Mouse (Mus musculus) urinary bladder, postnatal 14 days (tissue): ENCODE measurements at regions not wholly inside any gene's neighbourhood (a gene's known extent, or its start where the extent isn't known, plus 50 kb on each side); places are given as distances from the start of the nearest gene placed in this dataset.
"Not testable (repeated sequence)": the region's sequence is repeated elsewhere in the genome, so short reads cannot be mapped to it uniquely, and the experiment has no call there.

Experiments used
- DNase-seq: peaks from one replicate; pipeline ENCODE4 v3.0.0; 2021; ENCODE audit warnings: low spot score

DNA sequence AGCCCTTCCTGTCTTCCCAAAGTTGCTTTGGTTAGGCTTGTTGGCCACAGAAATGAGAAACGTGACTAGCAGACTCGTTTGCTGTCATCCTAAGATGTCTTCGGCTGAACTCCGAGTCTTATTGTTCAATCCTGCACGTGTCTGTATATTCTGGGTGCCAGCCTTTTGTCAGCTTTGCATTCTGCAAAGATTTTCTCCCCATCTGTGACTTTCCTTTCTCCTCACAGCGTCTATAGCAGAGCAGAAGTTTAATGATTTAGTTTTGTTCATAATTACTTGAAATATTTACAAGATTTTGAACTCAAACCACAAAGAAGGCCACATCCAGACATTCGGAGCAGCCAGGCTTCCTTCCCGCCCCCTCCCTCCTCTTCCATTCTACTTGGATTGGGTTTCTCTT, 152.5 kb downstream of the Kif26a start:
- no peak for DNase-seq

DNA sequence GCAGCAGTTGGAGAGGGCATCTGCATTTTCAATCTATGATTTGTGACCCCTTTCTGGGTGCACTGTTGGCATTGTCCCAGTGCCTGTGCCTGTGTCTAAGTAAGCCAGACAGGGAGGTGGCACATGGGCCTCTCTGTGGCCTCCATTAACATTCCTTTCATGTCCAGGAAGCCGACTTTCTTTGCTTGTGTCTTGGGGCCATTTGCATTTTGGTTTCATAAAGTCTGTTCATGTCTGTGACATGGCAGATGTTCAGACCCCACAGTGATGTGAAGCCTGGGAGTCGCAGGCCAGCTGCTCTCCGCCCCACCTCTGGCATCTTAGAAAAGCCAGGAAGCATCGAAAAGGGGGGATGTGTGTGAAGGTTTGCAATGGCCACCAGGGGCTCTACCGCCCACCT, 153.1 kb downstream of the Kif26a start:
- no peak for DNase-seq

DNA sequence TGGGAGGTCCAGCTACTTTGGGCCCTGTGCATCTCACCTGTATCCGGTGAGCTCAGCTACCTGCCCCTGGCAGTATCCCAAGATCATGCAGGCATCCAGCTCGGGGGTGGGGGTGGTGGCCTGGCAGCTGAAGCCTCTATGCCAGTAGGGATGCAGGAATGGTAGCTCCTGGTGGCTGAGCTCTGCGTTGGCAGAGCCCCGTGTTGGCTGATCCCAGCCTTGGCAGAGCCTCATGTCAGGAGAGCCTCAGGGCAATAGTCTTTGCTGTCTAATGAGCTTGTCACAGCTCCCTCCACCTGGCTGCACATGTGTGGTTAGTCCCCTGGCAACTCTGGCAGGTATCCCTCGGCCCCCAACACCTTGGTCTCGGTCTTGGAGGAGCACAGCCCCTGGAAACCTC, 153.6 kb downstream of the Kif26a start:
- DNase-seq, result no peak

DNA sequence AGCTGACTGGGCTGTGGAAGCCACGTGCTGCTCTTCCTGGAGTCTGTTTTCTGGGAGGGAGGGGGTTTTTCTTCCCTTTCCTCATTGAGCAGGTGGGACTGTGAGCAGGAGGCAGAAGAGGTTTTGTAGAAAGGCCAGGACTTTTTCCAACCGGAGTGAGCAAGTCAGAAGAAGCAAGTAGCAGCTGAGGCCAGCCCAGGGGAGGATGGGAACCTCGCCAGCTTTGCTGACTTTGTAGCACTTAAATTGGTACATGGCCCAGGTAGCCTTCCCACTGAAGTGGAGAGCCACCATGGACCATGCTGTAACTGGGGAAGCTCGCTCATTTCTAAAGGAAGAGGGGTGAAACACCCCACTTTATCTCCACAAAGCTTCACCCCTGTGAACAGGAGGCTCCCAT, 154.1 kb downstream of the Kif26a start:
- no peak for DNase-seq

DNA sequence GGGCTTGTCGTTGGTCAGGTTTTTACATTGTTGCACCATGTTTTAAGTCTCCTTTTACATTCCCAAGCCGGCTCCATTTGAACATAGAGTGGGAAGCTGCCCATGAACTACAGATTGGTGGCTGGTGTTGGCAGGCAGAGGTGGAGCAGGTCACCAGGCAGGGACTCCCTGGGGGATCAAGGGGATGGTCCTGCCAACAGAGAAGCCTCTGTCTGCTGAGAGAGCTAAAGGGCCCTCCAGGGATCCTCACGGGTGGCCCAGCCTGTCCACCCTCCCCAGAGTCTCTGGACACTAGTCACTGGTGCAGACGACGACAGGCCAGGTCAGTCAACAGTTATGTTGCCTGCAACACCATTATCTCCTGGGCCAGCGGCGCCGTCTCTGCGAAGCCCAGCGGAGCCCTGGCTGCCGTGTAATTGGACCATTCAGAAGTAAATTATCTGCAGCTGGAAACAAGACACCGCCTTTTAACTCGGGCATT, 155.4 kb downstream of the Kif26a start:
- no peak for DNase-seq

DNA sequence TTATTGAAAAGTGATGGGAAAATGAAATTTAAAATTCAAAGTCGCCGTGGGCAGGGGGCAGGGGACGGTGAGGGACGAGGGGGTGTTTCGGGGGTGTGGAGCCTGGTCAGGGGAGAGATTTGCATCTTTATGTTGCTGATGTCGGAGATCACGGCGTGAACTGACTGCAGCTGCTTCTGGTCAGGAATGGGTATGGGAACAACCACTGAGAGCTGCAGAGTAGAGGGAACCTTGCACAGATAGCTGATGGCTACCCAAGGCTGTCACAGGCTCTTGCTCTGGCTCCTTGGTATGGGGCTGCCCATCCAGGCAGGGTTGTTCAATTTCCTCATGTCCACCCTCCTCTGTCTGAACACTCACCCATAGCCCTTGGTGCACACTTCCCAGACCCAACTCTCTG, 155.9 kb downstream of the Kif26a start:
- no peak for DNase-seq

DNA sequence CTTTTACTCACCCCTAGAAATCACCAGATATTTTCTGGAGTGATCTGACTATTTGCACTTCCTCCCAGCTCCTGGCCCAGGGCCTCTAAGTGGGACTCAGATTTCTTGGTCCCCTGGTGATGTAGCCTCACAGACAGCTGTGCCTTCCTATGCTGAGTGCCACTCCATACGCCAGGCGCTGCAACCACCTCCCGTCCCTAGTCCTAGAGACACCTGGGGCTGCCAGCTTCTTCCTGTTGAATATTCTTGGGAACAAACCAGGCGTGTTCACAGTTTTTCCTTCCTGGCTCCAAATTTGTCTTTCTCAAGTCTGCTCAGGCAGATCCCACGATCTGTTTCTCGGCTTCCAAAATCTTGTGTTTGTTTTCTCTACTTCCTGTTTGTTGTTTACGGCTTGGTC, 160.2 kb downstream of the Kif26a start:
- DNase-seq, result no peak

DNA sequence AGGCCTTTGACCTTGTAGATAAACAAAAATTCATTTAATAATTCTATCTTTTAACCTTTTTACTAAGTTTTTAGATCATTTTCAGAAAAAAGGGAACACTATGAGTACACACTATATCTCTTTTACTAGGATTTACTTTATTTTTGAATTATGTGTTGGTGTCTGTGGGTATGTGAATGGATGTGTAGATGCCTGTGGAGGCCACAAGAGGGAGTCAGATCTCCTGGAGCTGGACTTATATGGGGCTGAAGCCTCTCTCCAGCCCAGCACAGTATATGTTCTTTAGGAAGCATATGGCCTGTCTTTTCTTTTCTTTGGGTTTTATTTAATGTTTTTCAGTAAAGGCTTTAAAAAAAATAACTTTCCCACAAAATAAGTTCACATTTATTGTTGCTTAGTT, 162.0 kb downstream of the Kif26a start:
- no peak for DNase-seq

DNA sequence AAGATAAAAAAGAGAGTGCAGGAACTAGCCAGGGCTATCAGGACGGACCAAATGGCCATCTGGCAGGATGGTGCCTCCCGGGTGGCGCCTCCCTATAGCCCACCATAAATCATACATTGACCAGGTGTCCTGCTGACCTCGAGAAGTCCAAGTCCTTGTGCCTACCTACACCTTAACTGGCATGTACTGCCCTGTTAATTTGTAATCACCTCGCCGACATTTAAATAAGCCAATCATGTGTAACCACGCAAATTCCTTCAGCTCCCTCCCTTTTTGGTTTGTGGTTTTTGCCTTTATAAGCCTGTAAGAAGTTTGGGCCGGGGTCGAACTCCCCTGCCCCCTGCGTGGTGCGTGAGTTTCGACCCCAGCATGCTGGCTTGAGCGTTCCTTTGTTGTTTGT, 163.1 kb downstream of the Kif26a start:
- DNase-seq, result not testable (repeated sequence)

DNA sequence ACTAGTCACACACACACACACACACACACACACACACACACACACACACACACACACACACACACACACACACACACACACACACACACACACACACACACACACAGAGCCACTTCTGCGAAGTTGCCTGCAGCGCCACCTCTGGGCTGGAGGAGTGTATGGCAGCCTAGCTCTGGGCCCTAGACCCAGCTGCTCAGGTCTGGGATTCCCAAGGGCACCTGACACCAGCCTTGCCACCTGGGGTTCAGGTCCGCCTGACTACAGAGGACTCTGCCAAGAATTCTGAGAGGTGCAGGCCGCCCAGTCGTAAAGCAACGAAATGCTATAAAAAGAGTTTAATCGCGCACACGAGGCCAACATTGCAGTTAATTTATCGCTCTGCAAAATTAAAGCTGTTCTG, 163.8 kb downstream of the Kif26a start:
- no peak for DNase-seq

DNA sequence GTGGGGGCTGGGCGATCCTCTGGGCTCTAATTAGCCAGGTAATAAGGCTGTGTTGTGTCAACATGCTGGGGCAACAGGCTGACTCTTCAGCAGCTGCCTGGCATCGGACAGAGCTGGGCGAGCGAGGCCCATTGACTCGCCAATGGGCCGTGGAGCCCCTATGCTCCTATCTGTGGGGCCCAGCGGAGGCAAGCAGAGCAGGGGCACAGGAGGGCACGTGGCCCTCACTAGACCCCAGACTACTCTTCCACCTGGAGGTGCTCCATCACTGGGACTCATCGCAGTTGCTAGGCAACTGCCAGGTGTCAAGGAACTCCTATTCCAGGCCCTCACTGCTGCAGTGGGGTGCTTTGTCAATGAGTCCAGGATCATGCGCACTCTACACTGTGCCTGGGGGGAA, 164.7 kb downstream of the Kif26a start:
- DNase-seq, result no peak

DNA sequence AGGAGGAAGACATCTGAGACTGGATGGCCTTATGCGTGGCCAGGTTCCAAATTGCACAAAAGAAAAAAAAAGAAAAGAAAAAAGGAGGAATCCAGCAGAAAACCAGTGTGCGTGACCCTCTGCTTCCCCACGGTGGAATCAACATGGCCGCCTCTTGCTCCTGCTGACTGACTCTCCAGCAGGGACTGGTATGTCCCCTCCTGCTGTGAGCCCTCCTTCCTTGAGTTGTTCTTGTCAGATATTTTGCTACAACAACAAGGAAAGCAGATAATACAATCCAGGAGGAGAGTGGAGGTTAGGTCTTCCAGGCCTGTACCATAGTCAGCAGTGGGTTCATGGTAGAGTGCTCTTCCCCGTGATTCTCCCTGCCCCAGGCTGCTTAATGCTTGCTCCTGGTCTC, 168.8 kb downstream of the Kif26a start:
- no peak for DNase-seq

DNA sequence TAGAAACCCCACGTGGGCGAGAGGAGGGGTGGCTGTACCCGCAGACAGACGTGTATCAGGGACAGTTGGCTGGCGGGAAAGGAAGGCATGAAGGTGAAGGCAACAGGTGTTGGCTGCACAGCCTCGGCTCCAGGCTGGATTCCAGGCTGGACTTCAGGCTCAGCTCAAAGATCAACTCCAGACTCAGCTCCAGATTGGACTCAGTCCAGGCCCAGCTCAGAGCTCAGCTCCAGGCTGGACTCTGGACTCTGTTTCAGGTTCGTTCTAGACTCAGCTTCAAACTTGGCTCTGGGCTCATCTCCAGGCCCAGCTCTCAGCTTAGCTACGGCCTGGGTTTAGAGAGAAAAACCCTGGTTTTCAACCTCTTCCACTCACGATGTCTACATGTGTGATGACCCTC, 171.2 kb downstream of the Kif26a start:
- DNase-seq, result no peak

DNA sequence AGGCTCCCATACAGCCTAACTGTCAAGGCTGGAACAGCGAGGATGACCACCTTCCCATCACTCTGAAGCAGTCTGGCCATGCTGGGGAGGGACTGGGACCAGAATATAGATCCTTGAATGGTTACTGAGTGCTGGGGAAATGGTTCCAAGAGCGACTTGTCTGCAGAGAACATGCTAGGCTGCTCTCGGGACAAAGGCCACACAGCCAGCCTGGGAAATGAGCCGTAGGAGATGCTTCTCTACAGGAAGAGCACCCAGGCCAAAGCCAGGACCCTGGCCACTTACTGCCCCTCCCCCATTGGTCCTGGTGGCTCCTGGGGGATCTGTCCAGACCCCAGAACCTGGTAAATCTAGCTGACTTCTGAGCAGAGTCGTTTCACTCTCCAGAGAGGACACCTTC, 170.8 kb upstream of the A530016L24Rik start:
- DNase-seq, result no peak

DNA sequence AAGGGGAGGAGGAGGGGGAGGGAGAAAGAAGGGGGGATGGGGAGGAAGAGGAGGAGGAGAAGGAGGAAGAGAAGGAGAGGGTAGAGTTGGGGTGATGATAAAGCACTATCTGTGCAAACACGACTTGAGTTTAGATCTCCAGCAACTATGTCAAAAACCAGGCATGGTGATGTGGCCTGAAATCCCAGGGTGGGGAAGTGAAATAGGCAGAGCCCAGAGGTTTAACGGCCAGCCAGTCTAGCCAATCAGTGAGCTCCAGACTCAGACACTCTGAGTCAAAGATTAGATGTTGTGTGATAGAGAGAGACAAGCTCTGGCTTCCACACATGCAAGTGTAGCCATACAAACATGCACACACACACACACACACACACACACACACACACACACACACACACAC, 167.1 kb upstream of the A530016L24Rik start:
- DNase-seq, result no peak

DNA sequence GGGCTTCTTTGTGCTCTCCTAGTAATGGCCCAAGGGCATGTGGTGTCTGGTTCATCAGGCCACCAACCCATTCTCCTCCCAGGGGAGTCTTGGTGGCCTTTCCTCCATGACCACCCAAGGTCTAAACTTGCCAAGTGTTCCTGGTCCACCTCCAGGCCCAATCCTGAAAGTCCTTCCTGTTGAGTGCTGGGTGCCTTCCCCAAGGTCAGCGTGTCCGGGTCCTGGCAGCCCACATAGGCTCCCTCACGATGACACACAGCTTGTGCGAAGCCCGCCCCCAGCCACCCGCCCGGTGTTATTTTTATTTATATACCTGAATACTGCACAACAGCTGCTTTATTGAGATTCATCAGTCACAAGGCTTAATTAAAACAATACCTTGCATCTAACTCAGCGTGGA, 161.8 kb upstream of the A530016L24Rik start:
- DNase-seq, result no peak

DNA sequence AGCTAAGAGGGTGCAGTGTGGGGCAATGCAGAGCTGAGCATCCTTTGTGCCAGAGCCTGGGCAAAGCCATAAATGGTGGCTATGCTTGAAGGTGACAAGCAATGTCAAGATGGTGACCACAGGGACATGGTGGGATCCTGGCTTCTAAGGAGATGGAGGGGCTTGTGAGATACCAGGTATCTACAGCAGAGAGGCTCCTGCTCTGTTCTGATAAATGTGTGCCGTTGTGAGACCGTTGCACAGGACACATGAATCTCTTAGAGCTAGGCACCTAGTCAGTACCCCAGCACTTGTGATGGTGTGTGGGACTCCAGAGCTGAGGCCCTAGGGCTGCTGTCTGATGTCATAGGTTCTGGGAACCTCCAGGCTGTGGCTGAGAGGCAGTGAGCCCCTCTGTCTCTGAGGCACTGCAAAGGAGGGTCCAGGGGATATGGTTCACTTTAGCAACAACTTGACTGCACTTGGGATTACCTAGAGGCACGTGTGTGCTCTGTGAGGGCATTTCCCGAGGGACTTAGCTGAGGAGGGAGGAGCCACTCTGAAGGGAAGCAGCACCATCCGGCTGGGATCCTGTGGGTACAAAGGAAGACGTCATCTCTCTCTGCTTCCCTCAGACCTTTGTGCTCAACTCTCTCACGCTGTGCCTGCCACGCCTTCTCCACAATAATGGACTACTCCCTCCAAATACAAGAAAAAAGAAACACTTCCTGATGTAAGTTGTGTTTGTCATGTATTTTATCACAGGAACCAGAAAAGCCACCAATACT, 160.3 kb upstream of the A530016L24Rik start:
- no peak for DNase-seq

DNA sequence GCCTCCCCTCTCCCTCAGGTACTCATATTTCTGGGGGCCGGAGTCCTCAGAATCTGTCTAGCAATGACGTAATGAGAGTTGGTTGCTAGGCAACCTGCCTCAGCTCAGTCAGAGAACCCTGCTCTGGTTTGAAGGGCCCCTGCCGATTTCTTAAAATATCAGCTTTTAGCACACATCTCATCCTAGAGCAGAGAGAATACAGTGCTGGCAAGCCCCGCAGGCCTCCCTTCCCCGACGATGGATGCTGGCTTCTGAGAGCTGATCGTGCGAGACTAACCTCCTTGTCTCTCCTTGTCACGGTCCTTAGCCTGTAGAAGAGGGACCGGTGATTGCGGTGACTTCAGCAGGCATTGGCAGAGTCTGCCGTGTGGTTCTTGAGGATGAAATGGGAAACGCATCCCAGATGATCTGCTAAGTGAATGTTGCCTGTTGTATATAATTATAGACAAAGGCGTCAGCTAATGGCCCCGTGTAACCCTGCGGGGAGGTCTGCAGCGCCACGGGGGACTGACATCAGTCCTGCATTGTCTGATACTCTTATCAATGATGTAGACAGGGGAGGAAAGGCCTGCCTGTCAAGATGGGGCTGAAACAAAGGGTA, 159.4 kb upstream of the A530016L24Rik start:
- no peak for DNase-seq

DNA sequence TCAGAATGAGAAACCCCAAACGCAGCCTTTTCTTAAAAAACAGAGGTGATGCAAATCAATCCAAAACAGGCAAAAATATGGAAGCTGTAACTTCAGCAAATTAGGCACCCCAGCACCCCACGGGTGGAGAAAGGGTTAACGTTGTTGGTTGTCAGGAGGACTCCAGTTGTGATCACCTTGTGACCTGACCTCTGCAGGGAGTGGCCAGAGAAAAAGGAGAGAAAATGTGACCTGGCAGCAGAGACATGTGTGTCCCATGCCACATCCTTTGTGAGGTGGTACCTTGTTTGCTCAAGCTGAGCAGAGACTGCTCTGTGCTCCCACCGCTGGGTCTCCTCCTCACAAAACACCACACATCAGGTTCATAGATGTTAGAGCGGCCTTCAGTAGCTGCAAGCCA, 158.7 kb upstream of the A530016L24Rik start:
- no peak for DNase-seq

DNA sequence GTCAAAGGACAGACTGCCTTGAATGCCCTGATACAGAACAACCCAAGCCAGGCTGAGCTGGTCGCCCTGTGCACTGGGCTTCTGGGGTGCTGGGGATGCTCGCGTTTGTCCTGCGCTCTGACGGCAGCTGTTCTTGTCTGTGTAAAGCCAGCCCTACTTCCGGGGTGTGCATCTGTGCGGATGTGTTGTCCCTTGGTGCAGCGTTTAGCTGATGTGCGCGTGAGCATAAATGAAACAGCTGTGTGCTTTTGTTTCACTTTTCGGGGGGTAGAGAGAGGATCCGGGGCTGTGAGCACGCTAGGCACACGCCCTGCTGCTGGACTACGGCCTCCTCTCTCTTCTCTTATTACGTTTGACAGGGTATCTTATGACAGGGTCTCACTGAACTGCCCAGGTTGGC, 158.2 kb upstream of the A530016L24Rik start:
- no peak for DNase-seq

DNA sequence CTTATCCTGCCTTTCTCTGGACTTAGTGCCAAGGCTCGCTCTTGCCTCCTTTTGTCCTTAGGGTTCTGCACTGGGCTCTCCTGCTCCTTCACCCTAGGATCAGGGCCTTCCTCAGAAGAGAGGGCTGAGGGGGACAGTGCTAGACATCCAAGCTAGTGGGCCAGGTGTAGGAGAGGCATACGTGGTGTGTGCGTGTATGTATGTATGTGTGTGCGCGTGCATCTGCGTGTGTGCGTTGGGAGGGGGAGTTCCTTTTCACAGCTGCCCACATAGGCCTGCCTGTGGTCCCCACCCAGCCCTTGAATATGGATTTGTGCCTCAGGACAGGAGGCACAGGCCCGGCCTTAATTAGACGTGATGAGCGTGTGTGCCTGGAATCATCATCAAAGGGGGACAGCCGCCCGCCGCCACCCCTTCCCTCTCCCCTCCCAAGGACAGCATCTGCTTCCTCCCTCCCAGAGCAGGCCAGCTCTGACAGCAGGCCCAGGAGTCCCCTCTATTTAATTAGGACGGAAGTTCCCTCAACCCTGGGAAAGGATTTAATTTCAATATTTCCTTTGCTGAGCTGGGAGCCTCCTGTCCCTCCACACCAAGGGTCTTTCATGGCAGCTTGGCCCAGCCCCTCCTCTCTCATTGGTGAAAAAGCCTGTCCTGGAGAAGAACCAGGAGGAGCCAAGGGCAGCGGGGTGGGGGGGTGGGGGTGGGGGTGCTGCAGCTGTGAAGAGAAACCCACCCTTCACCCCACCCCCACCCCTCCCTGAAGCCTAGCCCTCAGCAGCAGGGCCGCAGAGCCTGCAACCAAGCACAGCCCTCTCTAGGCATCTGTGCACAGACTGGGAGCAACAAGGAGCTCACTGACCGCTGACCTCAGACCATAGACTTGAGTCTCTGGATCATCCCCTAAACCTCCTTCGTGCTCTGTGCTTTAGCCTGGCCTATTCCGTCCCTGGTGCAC, 155.8 kb upstream of the A530016L24Rik start:
- DNase-seq, result no peak

DNA sequence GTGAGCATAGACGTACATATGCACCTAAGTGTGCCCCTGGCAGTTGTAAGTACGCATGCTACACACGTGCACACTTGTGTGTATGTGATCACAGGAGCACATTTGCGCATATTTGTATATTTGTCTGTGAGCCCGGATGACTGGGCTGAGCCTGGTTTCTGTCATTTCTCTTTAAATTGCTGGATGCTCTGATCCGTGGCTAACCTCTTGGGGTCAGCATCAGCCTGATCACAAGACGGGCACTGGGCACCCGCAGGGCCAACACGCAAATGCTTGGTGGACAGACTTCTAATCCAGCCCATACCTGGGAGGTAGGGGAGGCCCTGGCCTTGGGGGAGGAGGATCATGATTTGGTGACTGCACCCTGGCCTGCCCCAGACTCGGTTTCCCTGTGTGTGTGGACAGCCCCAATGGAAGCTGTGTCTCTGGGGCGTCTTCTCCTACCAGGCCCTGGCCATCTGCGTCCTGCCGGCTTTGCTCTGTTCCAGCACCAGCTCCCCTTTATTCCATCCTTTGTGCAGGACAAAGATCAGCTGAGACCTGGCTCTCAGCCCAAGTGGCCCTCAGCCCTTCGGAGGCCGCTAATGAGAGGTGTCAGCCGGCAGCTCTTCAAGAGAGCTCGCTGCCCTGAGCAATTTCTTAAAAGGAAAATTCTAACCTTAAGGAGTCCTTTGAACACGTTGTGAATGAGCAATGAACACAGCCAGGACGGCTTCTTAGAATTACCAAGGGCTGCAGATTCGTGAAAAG, 155.0 kb upstream of the A530016L24Rik start:
- DNase-seq, result no peak
